Mouse (Mus musculus) megakaryocyte, embryonic 14.5 days (primary cell): ENCODE data around the gene Abi1.

Experiments
- FLI1 ChIP-seq: IDR thresholded peaks from 2 replicates; pipeline ENCODE4 v1.6.1; 2012; ENCODE audit warnings: low read length, inconsistent platforms, mixed read lengths
- GATA1 ChIP-seq: IDR thresholded peaks from 3 replicates; pipeline ENCODE4 v1.6.1; 2012; ENCODE audit warnings: mixed read lengths, low read length, inconsistent platforms, borderline replicate concordance

GRCm38 (mm10) chr2:23077693-23078092 lies 37.7 kb upstream of the Abi1 start:
- TF ChIP-seq GATA1 (no peak), FLI1 (no peak)
